Mouse (Mus musculus) intestine, embryonic 15.5 days (tissue): ENCODE measurements around the gene Cant1. TPM values are rescaled to one million over a fixed set of nuclear protein-coding genes. Genes with fewer than 3 reads are reported as not detected.

Experiments
- ATAC-seq: fragments of 200-750 bp; cut with Nextera tagmentation; 2 replicates; pipeline ENCODE4 v1.8.0; 2017; ENCODE audit warnings: moderate TSS enrichment, moderate library complexity
- H3K27ac ChIP-seq: fragments of 300-500 bp; sonication (generic); 2 replicates; pipeline ENCODE4 v1.5.1; 2015; ENCODE audit warnings: mild to moderate bottlenecking, inconsistent platforms
- H3K27me3 ChIP-seq: fragments of 300-500 bp; sonication (generic); replicated peaks from 2 replicates; pipeline ENCODE4 v1.6.1; 2015; ENCODE audit warnings: inconsistent platforms
- H3K36me3 ChIP-seq: fragments of 300-500 bp; sonication (generic); 2 replicates; pipeline ENCODE4 v1.6.1; 2015; ENCODE audit warnings: inconsistent platforms
- H3K4me1 ChIP-seq: fragments of 300-500 bp; sonication (generic); replicated peaks from 2 replicates; pipeline ENCODE4 v1.6.1; 2015; ENCODE audit warnings: inconsistent platforms
- H3K4me2 ChIP-seq: fragments of 300-500 bp; sonication (generic); replicated peaks from 2 replicates; pipeline ENCODE4 v1.6.1; 2015; ENCODE audit warnings: mild to moderate bottlenecking, inconsistent platforms
- H3K4me3 ChIP-seq: fragments of 300-500 bp; sonication (generic); replicated peaks from 2 replicates; pipeline ENCODE4 v1.5.1; 2015; ENCODE audit warnings: inconsistent platforms
- H3K9ac ChIP-seq: fragments of 300-500 bp; sonication (generic); 2 replicates; pipeline ENCODE4 v1.6.1; 2015; ENCODE audit warnings: inconsistent platforms
- H3K9me3 ChIP-seq: fragments of 300-500 bp; sonication (generic); 2 replicates; pipeline ENCODE4 v1.6.1; 2016; ENCODE audit warnings: inconsistent platforms
- WGBS: fragments of 180-500 bp; shearing (Covaris S2); methylation state at CpG from one replicate; pipeline ENCODE4 v1.1.7; 2015; 5-methylcytosine and 5-hydroxymethylcytosine counted together
- polyA plus RNA-seq: library from polyadenylated mRNA; unstranded; fragments of >200 nt; fragmentation: Nextera tagmentation; extraction: Ambion mirVana; gene quantifications from 2 replicates; pipeline ENCODE4 v1.2.1, GENCODE M21; 2015

Cant1 gene
- polyA plus RNA-seq, 1 experiment from 2014 or later: 39.7 TPM

DNA sequence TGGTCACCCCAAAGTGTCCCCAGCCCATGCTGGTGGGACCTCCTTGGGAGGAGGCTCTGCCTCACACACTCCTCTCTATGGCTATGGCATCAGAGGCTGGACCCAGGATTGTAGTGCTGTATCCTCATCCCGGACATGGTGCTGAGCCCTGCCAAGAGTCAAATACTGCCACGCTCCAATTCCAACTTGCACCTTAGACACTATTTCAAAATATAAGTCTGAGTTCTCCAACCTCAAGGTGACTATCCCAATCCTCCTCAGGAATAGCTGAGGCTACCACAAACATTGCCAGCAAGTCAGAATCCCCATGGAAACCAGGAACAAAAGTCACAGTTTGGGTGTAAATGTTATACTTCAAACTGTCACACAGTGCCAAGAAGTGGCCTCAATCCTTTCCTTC, 6.3 kb downstream of the Cant1 start:
- Histone ChIP-seq H3K27ac (no peak overlapping the region), H3K4me1 (peaks cover 45% of the 10 kb centered on the region), H3K4me3 (no peak overlapping the region), H3K36me3 (peaks cover 32% of the 10 kb centered on the region), H3K27me3 (no peaks in the 10 kb centered on the region), H3K4me2 (no peak overlapping the region), H3K9me3 (no peaks in the 10 kb centered on the region), H3K9ac (no peak overlapping the region)
- ATAC-seq: no peak
- WGBS: 81% methylated on average over 2 of the region's 2 CpGs

DNA sequence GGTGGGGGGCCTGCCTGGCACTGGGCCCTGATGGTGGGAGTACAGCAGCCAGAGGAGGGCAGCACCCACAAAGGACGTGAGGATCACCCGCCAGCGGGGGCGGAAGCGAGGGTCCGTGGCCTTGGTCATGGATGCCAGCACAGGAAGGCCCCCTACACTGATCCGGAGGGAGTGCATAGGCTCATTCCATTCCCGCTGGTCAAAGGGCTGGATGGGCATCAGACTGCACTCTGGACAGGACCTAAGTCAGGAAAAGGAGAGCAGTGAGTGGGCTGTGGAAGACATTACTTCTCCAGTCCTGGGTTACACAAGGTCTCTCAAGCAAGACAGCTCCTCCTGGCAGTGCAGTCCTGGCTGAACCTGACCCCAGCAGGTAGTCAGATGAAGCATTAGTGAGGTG, 7.6 kb downstream of the Cant1 start:
- H3K9me3 ChIP-seq: no peaks in the 10 kb centered on the region
- peaks cover 37% of the 10 kb centered on the region for H3K36me3 ChIP-seq
- peak overlapping the region; percentile 88 for H3K27ac ChIP-seq
- H3K4me1 ChIP-seq: peaks cover 46% of the 10 kb centered on the region
- no peak overlapping the region for H3K4me3 ChIP-seq
- WGBS: 84% methylated on average over 8 of the region's 8 CpGs
- ATAC-seq: no peak
- no peak overlapping the region for H3K4me2 ChIP-seq
- no peaks in the 10 kb centered on the region for H3K27me3 ChIP-seq
- H3K9ac ChIP-seq: peak overlapping the region; percentile 10; the same call in 1 of the 2 replicates

DNA sequence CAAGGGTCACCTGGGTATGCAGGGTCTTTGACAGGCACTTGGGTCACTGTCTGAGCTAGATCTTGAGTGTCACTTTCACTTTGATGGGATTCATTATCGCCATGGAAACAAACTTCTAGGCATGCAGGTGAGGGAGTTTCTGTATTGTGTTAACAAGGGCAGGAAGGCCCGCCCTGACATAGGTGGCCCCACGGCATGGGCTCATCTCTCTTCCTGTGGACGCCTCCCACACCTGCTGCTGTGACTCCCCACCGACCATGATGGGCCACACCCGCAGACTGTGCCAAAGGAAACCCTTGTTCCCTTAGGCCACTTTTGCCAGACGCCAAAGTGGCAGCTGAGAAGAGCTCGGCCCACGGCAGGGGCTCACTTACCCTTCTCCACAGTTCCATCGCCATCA, 8.4 kb downstream of the Cant1 start:
- H3K27me3 ChIP-seq: no peaks in the 10 kb centered on the region
- peaks cover 45% of the 10 kb centered on the region for H3K4me1 ChIP-seq
- H3K36me3 ChIP-seq: peaks cover 36% of the 10 kb centered on the region
- peak overlapping the region; percentile 12; the same call in 1 of the 2 replicates for H3K4me2 ChIP-seq
- peak; percentile 46 for ATAC-seq
- H3K9ac ChIP-seq: no peak overlapping the region
- H3K27ac ChIP-seq: peak overlapping the region; percentile 88
- no peaks in the 10 kb centered on the region for H3K9me3 ChIP-seq
- H3K4me3 ChIP-seq: no peak overlapping the region
- 70% methylated on average over 10 of the region's 10 CpGs for WGBS

DNA sequence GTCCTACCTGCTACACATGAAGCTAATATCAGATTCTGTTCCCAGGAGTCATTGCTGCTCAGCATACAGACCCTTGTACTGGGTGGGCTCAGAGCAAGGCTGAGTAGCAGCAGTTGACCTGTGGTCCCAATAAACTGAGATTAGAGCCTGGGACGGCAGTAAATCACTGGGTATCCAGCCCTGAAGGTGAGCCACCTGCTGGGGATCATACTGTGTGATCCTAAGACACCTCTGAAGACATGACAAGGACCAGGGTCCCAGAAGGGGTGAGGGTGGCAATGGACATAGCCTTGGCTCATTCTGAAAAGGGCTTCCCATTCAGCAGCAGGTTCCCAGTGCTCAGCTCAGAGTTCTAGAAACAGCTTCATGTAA, 8.8 kb downstream of the Cant1 start:
- Histone ChIP-seq H3K27ac (peak overlapping the region; percentile 88), H3K4me2 (peak overlapping the region; percentile 35; the same call in 1 of the 2 replicates), H3K9ac (peak overlapping the region; percentile 6; the same call in 1 of the 2 replicates), H3K27me3 (no peaks in the 10 kb centered on the region), H3K4me1 (peaks cover 44% of the 10 kb centered on the region), H3K9me3 (no peaks in the 10 kb centered on the region), H3K36me3 (peaks cover 33% of the 10 kb centered on the region), H3K4me3 (no peak overlapping the region)
- WGBS: 38% methylated on average over 1 of the region's 1 CpGs
- ATAC-seq: peak; percentile 88

DNA sequence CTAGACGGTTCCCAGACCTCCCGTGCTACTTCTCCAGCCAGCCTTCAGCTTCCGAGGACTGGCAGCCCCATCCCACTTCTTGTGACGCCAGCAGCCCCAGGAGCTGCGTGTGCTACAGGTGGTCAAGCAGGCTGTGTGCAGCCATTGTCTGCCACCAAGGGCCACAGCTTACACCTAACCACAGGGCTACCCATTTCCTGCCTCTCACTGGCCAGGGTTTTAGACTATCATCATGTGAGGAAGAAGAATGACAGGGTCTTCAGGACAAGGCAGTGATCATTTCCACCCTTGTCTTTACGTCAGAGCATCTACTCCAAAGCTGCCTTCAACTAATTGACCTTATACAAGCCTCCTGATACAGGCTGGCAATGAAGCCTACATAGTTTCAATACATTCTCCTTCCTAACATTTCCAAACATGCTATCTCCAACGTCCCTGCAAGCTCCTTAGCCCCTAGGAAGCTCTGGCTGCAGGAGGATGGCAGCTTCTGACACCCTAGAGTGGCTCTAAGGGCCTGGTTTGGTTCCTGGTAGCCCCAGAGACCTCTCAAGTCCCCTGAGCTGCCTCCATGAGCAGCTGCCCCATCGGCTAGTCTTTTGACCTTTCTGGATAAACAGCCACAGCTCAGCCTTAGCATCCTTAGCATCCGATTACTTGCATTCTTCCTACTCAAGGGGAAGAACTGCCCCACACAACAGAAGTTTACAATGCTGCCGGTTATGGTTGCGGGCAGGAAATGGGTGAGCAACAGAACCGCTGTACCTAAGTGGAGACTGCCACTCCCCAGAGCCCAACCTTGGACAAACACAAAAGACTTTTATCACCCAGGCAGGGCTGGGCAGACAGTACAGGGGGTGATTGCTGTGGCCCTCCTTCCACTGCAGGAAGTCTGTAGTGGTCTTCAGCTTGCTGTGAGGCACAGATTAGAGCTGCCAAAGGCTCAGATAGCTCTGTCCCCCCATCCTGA, 9.5 kb downstream of the Cant1 start:
- Histone ChIP-seq H3K9me3 (no peaks in the 10 kb centered on the region), H3K9ac (peak overlapping the region; percentile 14; the same call in 1 of the 2 replicates), H3K27ac (peak overlapping the region; percentile 88), H3K27me3 (no peaks in the 10 kb centered on the region), H3K4me2 (peak overlapping the region; percentile 35), H3K4me3 (no peak overlapping the region), H3K4me1 (peaks cover 44% of the 10 kb centered on the region), H3K36me3 (peaks cover 26% of the 10 kb centered on the region)
- ATAC-seq: peak; percentile 85
- 64% methylated on average over 12 of the region's 12 CpGs for WGBS

DNA sequence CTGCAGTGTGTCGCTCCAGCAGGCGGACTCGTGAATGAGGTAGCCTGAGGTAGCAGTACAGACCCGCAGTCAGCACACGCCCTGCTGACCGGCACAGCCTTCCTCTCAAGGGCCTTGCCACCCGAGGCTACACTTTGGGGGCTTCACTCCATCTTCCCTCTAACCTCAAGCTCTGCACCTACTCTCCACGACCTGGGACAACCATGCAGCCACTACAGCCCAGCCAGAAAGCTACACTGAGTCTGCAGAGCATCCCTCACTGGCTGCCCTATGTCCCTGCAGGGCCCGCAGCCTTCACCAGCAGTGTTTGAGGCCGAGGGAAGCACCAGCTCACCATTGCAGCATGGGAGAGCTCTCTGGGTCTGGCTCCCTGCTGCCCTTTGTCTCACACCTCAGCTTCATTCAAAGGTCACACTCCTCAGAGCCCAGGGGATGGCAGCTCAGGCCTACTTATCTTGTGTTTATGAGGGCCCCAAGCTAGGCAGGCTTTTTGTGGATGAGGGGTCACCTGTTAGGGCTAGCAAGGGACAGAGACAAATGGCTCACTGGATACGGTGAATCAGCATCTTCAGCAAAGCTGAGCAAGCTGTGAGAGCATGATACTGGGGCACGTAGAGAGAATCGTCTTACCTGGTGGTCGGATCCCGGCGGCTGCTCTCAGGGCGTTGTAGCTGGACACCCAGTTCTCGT, 10.7 kb downstream of the Cant1 start:
- peaks cover 25% of the 10 kb centered on the region for H3K36me3 ChIP-seq
- H3K27me3 ChIP-seq: no peaks in the 10 kb centered on the region
- WGBS: 71% methylated on average over 18 of the region's 18 CpGs
- peak overlapping the region; percentile 88 for H3K27ac ChIP-seq
- H3K4me3 ChIP-seq: no peak overlapping the region
- 0 out of 2 replicates have a peak overlapping the region, but pooled peaks have one; percentile 6 for H3K4me2 ChIP-seq
- peak overlapping the region; percentile 10; the same call in 1 of the 2 replicates for H3K9ac ChIP-seq
- H3K9me3 ChIP-seq: no peaks in the 10 kb centered on the region
- no peak for ATAC-seq
- H3K4me1 ChIP-seq: peaks cover 41% of the 10 kb centered on the region

DNA sequence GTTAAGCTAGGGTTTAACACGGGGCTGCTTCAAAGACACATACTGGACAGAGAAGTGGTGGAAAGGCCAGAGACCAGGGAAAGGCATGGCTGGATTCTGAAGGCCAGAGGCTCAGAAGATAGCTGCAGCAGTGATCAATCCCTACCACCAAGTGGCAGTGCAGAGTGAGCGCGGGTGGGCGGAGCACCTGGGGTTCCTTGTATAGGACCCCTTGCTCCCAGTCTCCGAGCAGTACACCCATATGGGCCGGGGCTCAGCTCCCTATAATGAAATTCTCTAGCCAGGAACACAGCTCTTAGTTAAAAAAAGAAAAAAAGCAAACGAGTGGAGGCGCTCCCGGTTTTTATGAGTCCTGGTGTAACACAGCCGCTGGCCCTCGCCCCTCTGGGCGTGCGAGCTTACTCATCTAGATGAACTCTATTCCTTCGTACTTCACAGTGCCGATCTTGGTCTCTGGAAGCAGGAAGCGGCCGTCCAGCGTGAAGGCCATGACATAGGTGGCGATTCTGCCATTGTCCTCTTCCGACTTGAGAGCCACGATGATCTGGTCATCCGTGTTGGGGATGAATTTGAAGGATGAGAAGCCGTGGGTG, 11.5 kb downstream of the Cant1 start:
- Histone ChIP-seq H3K27me3 (no peaks in the 10 kb centered on the region), H3K4me2 (peak overlapping the region; percentile 6; the same call in 1 of the 2 replicates), H3K9ac (0 out of 2 replicates have a peak overlapping the region, but pooled peaks have one; percentile 10), H3K4me1 (peaks cover 37% of the 10 kb centered on the region), H3K9me3 (no peaks in the 10 kb centered on the region), H3K27ac (peak overlapping the region; percentile 88), H3K36me3 (peaks cover 25% of the 10 kb centered on the region), H3K4me3 (no peak overlapping the region)
- no peak for ATAC-seq
- WGBS: 73% methylated on average over 23 of the region's 23 CpGs

DNA sequence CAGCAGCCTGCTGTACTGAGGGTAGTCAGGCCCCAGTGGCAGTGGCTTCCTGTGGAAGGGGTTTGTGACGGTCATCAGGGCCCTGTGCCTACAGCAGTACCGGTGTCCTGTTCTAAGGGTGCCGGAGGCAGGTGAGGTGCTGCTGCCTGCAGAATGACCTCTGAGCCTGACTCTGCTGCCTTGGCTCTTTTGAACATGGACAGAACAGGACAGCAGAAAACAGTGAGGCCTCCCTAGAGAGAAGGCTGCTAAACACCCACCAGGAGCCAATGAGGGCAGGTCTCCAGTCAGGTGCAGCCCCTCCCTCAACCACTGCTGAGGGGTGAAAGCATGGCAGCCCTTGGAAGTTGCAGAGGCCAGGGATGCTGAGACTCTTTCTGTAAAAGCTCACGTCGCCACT, 12.4 kb downstream of the Cant1 start:
- WGBS: 89% methylated on average over 5 of the region's 5 CpGs
- Histone ChIP-seq H3K36me3 (peaks cover 19% of the 10 kb centered on the region), H3K4me2 (no peak overlapping the region), H3K9ac (no peak overlapping the region), H3K27me3 (no peaks in the 10 kb centered on the region), H3K27ac (peak overlapping the region; percentile 88; the same call in 1 of the 2 replicates), H3K4me1 (peaks cover 43% of the 10 kb centered on the region), H3K4me3 (no peak overlapping the region), H3K9me3 (no peaks in the 10 kb centered on the region)
- ATAC-seq: no peak

DNA sequence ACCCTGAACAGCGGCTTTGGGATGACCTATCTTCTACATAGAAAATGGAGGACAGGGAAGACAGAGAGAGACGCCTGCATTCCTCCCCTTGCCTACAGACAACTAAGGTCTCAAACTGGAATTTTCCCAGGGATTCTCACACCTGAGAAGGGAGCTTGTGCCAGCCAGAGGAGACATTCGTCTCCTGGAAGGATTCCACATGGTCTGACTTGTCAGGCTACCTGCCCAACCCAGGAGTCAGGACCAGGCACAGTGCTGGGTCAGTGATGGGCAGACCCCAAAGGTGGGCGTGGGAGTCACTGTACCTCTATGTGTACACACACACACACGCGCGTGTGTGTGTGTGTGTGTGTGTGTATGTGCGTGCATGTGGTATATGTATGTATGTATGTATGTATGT, 13.6 kb downstream of the Cant1 start:
- Histone ChIP-seq H3K9ac (no peak overlapping the region), H3K4me3 (no peak overlapping the region), H3K27me3 (no peaks in the 10 kb centered on the region), H3K9me3 (no peaks in the 10 kb centered on the region), H3K36me3 (peaks cover 13% of the 10 kb centered on the region), H3K4me1 (peaks cover 44% of the 10 kb centered on the region), H3K4me2 (no peak overlapping the region), H3K27ac (no peak overlapping the region)
- WGBS: 93% methylated on average over 8 of the region's 8 CpGs
- no peak for ATAC-seq

DNA sequence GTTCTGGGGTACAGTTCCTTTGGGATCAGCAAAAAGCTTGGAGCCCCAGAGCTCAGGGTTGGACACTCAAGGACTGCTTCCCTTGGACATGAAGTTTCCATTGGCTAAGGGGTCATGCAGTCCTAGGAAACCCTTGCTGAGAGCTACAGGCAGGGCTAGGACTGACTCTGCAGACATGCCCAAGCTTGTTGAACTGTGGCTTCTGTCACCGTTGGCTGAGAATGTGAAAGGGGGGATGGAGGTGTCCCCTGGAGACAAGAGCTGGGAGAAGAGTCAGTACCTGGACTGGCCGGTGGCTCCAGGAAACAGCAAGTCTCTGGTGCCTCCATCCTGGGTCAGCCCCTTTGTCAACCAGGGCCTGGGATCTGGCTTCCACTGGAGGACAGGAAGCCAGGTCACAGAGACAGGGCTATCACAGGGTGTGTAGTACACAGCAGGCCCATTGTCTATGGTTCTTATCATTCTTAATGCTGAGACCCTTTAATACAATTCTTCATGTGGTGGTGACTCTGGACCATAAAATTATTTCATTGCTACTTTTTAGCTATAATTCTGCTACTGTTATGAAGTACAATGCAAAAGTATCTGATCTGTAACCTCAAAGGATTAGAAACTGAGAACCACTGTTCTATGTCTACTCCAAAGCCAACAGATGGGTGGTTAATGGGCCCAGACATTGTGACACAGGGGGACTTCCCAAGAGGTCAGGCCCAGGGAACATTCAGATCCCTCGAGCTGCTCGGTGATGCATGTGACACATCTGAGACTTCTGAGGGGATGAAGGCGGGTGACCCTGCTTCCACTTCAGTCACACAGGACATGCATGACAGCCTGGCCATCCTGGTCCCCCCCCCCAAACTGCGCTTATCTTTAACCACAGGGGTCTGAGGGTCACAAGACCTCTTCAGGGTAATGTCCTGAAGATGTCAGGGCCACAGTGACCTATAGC, 14.7 kb downstream of the Cant1 start:
- WGBS: 78% methylated on average over 6 of the region's 6 CpGs
- Histone ChIP-seq H3K9me3 (no peaks in the 10 kb centered on the region), H3K36me3 (peaks cover 13% of the 10 kb centered on the region), H3K9ac (no peak overlapping the region), H3K4me1 (peaks cover 52% of the 10 kb centered on the region), H3K27me3 (no peaks in the 10 kb centered on the region), H3K4me2 (no peak overlapping the region), H3K4me3 (no peak overlapping the region), H3K27ac (no peak overlapping the region)
- no peak for ATAC-seq

DNA sequence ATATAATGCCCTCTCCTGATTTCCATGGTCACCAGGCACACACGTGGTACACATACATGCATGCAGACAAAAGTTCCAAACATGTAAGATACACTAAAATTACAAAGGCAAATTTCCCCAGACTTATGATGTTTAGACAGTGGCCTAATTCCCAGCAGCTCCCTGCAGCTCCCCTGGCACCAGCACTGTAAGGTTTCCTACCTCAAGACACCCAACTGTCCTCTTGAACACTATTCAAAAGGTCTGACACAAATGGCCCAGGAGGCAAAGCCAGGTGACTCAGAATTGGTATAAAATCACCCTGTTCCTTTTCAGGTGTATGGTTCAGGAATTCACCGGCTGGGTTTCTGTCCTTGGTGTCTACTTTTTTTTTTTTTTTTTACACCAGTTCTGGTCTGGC, 15.7 kb downstream of the Cant1 start:
- no peak for ATAC-seq
- Histone ChIP-seq H3K4me2 (no peak overlapping the region), H3K27me3 (no peaks in the 10 kb centered on the region)

More for the DNA sequence above, 15.7 kb downstream of the Cant1 start:
- H3K27ac ChIP-seq: no peak overlapping the region
- peaks cover 13% of the 10 kb centered on the region for H3K36me3 ChIP-seq
- no peak overlapping the region for H3K4me3 ChIP-seq
- H3K9me3 ChIP-seq: no peaks in the 10 kb centered on the region
- WGBS: 86% methylated on average over 2 of the region's 2 CpGs
- no peak overlapping the region for H3K9ac ChIP-seq
- peaks cover 49% of the 10 kb centered on the region for H3K4me1 ChIP-seq
